In the genomic region with DNA sequence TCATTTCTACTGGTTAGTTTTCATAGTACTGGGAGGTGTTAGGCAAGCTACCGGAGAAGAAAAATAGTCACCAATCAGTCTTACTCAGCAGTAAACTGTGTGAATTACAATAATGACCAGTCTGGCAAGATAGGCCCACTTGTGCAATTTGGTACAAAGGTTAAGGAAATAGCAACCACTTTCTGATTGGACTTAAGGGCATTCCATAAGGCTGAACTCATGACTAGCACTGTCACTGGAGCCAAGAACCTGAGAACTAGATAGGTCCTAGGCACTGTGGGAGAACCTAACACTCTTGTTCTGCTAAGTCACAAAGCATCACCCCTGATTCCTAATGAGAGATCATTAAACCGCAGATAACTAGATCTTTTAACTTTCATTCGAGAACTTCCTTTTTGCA, we compare ENCODE assay signal across 17 mouse cellular contexts. TPM values are rescaled to one million over a fixed set of nuclear protein-coding genes. Genes with fewer than 3 reads are reported as not detected.
DNase-seq lines count a peak whose midpoint lies in the region; ATAC-seq lines count a peak whose summit lies in the region.
"Had no signal": no experiment of that assay in that cellular context is flagged by ENCODE, and none has a peak within 500 bp of the region (broad histone marks: within the 10 kb centered on the region; RNA-seq: fewer than 3 reads in every experiment).

No protein-coding gene starts in this region.

- H3K27me3 ChIP-seq in kidney, embryonic 16.5 days (ENCODE audit: insufficient read depth, low read length): no peaks in the 10 kb centered on the region
- no peaks in the 10 kb centered on the region for H3K27me3 ChIP-seq in forebrain, embryonic 12.5 days
- H3K27me3 ChIP-seq in forebrain, embryonic 10.5 days (ENCODE audit: poor library complexity, severe bottlenecking): no peaks in the 10 kb centered on the region
- H3K27me3 ChIP-seq: lung, embryonic 15.5 days; midbrain, embryonic 12.5 days had no signal

- H3K27ac ChIP-seq in kidney, embryonic 16.5 days (ENCODE audit: low read length): no peak overlapping the region
- H3K27ac ChIP-seq in brown adipose tissue, adult 24 weeks (replicated peaks; ENCODE audit: low read depth, low read length): peak overlapping the region; percentile 69
- H3K27ac ChIP-seq in forebrain, embryonic 12.5 days: no peak overlapping the region
- no peak overlapping the region for H3K27ac ChIP-seq in forebrain, embryonic 10.5 days
- H3K27ac ChIP-seq: limb, embryonic 10.5 days; lung, embryonic 15.5 days; midbrain, embryonic 12.5 days had no signal

- no peaks in the 10 kb centered on the region for H3K4me1 ChIP-seq in kidney, embryonic 16.5 days (ENCODE audit: insufficient read depth, low read length)
- no peaks in the 10 kb centered on the region for H3K4me1 ChIP-seq in brown adipose tissue, adult 24 weeks (ENCODE audit: control insufficient read depth, insufficient read depth, insufficient read length, low read length)
- no peaks in the 10 kb centered on the region for H3K4me1 ChIP-seq in forebrain, embryonic 12.5 days
- H3K4me1 ChIP-seq in forebrain, embryonic 10.5 days: no peaks in the 10 kb centered on the region
- H3K4me1 ChIP-seq: limb, embryonic 10.5 days; lung, embryonic 15.5 days; midbrain, embryonic 12.5 days had no signal

- H3K4me3 ChIP-seq in kidney, embryonic 16.5 days (ENCODE audit: low read length): no peak overlapping the region
- no peak overlapping the region for H3K4me3 ChIP-seq in brown adipose tissue, adult 24 weeks (ENCODE audit: insufficient read depth, low read depth, low read length)
- no peak overlapping the region for H3K4me3 ChIP-seq in forebrain, embryonic 12.5 days (replicated peaks)
- no peak overlapping the region for H3K4me3 ChIP-seq in forebrain, embryonic 10.5 days
- H3K4me3 ChIP-seq: limb, embryonic 10.5 days; lung, embryonic 15.5 days; midbrain, embryonic 12.5 days had no signal

- H3K9ac ChIP-seq in kidney, embryonic 16.5 days (replicated peaks; ENCODE audit: low read length): no peak overlapping the region
- H3K9ac ChIP-seq in forebrain, embryonic 12.5 days: no peak overlapping the region
- H3K9ac ChIP-seq: lung, embryonic 15.5 days; midbrain, embryonic 12.5 days had no signal

- H3K4me2 ChIP-seq in kidney, embryonic 16.5 days (replicated peaks; ENCODE audit: low read depth, low read length): no peak overlapping the region
- H3K4me2 ChIP-seq in forebrain, embryonic 12.5 days: no peak overlapping the region
- H3K4me2 ChIP-seq: lung, embryonic 15.5 days; midbrain, embryonic 12.5 days had no signal

- no peak for ATAC-seq in kidney, embryonic 16.5 days (ENCODE audit: low FRiP score, low TSS enrichment)
- ATAC-seq in forebrain, embryonic 12.5 days (ENCODE audit: low FRiP score): no peak
- no peak for ATAC-seq in frontal cortex, adult (ENCODE audit: low TSS enrichment)
- ATAC-seq: activated CD4-positive, CD25-positive, alpha-beta regulatory T cell, adult 4 months had no signal

- no peaks in the 10 kb centered on the region for H3K9me3 ChIP-seq in kidney, embryonic 16.5 days (ENCODE audit: low read length)
- H3K9me3 ChIP-seq in forebrain, embryonic 12.5 days: no peaks in the 10 kb centered on the region
- H3K9me3 ChIP-seq in forebrain, embryonic 10.5 days: no peaks in the 10 kb centered on the region
- H3K9me3 ChIP-seq: limb, embryonic 10.5 days; lung, embryonic 15.5 days; midbrain, embryonic 12.5 days had no signal

- 91% methylated on average over 3 of the region's 3 CpGs for WGBS in kidney, embryonic 16.5 days
- WGBS in forebrain, embryonic 12.5 days: 95% methylated on average over 3 of the region's 3 CpGs
- 89% methylated on average over 3 of the region's 3 CpGs for WGBS in forebrain, embryonic 10.5 days

- no peaks in the 10 kb centered on the region for H3K36me3 ChIP-seq in kidney, embryonic 16.5 days (ENCODE audit: insufficient read depth, low read length)
- no peaks in the 10 kb centered on the region for H3K36me3 ChIP-seq in forebrain, embryonic 12.5 days (replicated peaks)
- no peaks in the 10 kb centered on the region for H3K36me3 ChIP-seq in forebrain, embryonic 10.5 days (replicated peaks)
- H3K36me3 ChIP-seq: limb, embryonic 10.5 days; lung, embryonic 15.5 days; midbrain, embryonic 12.5 days had no signal

- peak; percentile 14 for DNase-seq in kidney, adult 18-20 months
- DNase-seq in 3T3-L1 (ENCODE audit: low read depth, low spot score): peak; percentile 66
- DNase-seq in kidney, postnatal 14 days: peak; percentile 9
- DNase-seq in forebrain, embryonic 10.5 days (ENCODE audit: extremely low spot score, low spot score): no peak
- DNase-seq: cerebellum, adult 8-10 months; embryo, embryonic 11 days; heart, postnatal 14 days; right cerebral cortex, postnatal 14 days; thymus, adult 18-20 months had no signal

RNA-seq across cellular contexts. Expression of a gene that starts 30.6 kb away (rescaled TPM):
- polyA plus RNA-seq in kidney, embryonic 16.5 days (2015; fragmentation: Nextera tagmentation; extraction: Ambion mirVana): 10.0 and 10.4 TPM in 2 replicates
- polyA plus RNA-seq in brown adipose tissue, adult 24 weeks (2012; ENCODE audit: insufficient read depth, insufficient read length, missing spikeins): 9.4 and 12.2 TPM in 2 replicates
- 9.1 and 9.7 TPM in 2 replicates for polyA plus RNA-seq in forebrain, embryonic 12.5 days (2016; fragmentation: Nextera tagmentation; extraction: Ambion mirVana)
- polyA plus RNA-seq in forebrain, embryonic 10.5 days (2016; fragmentation: Nextera tagmentation; extraction: Ambion mirVana): 9.3 and 10.1 TPM in 2 replicates
